Mouse (Mus musculus): Measurements from ENCODE around the gene Mospd3. TPM values are rescaled to one million over a fixed set of nuclear protein-coding genes. Genes with fewer than 3 reads are reported as not detected.

The Mospd3 gene
- polyA plus RNA-seq, 1 experiment from 2014 or later = 39.3 TPM

DNA sequence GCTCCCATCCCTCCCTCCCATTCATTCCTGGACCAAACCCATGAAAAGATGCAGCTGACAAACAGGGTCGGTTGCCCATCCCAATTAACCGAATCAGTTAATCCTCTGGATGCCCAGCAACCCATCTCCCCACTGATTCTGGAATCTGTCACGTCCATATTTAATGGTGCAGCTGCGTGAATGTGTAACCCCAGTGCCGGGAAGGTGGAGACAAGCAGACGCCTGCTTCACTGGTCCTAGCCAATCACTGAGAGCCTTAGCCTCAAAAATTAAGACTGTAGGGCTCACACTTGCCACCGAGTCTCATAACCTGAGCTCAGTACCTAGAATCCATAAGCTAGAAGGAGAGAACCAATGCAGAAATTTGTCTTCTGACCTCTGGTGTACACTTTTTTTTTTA lies 4.9 kb downstream of the Mospd3 start:
- no peaks in the 10 kb centered on the region for H3K9me3 ChIP-seq (replicated peaks; ENCODE audit: low read length)
- whole genome bisulfite sequencing = 80% methylated on average over 7 of the region's 7 CpGs
- TF ChIP-seq CTCF (IDR thresholded peaks at IDR 0.05; ENCODE audit: low read depth) = no peak
- no peak overlapping the region for H3K4me3 ChIP-seq (replicated peaks; ENCODE audit: low read depth, low read length)
- H3K27me3 ChIP-seq (ENCODE audit: insufficient read depth, low read length) = no peaks in the 10 kb centered on the region
- H3K4me2 ChIP-seq (ENCODE audit: low read length) = no peak overlapping the region
- H3K9ac ChIP-seq (ENCODE audit: low read depth, low read length) = no peak overlapping the region
- ATAC-seq (replicated peaks; ENCODE audit: low FRiP score, low read depth) (no peak), DNase-seq (ENCODE audit: low spot score) (no peak)
- peaks cover 6% of the 10 kb centered on the region; the same call in 1 of the 2 replicates for H3K4me1 ChIP-seq (replicated peaks; ENCODE audit: insufficient read depth, low read length)
- H3K27ac ChIP-seq = no peak overlapping the region
- no peaks in the 10 kb centered on the region for H3K36me3 ChIP-seq (ENCODE audit: insufficient read depth, low read length)

- ATAC-seq (replicated peaks; ENCODE audit: low FRiP score, low read depth) = no peak
- 75% methylated on average over 5 of the region's 5 CpGs for WGBS
- H3K4me1 ChIP-seq (replicated peaks; ENCODE audit: insufficient read depth, low read length) = no peaks in the 10 kb centered on the region
- H3K9me3 ChIP-seq (replicated peaks; ENCODE audit: low read length) = no peaks in the 10 kb centered on the region
- no peak overlapping the region for H3K27ac ChIP-seq
- H3K36me3 ChIP-seq (ENCODE audit: insufficient read depth, low read length) = no peaks in the 10 kb centered on the region
- TF ChIP-seq CTCF (IDR thresholded peaks at IDR 0.05; ENCODE audit: low read depth) = no peak
- DNase-seq (ENCODE audit: low spot score) = no peak
- no peak overlapping the region for H3K9ac ChIP-seq (ENCODE audit: low read depth, low read length)
- no peak overlapping the region for H3K4me3 ChIP-seq (replicated peaks; ENCODE audit: low read depth, low read length)
- no peaks in the 10 kb centered on the region for H3K27me3 ChIP-seq (ENCODE audit: insufficient read depth, low read length)
- no peak overlapping the region for H3K4me2 ChIP-seq (ENCODE audit: low read length)
Measured at GRCm38 (mm10) chr5:137590507-137590906, 10.4 kb downstream of the Mospd3 start.

GRCm38 (mm10) chr5:137584976-137585375 lies 15.9 kb downstream of the Mospd3 start:
- no peaks in the 10 kb centered on the region for H3K4me1 ChIP-seq (replicated peaks; ENCODE audit: insufficient read depth, low read length)
- ATAC-seq (replicated peaks; ENCODE audit: low FRiP score, low read depth) (no peak), DNase-seq (ENCODE audit: low spot score) (peak; percentile 85)
- H3K9me3 ChIP-seq (replicated peaks; ENCODE audit: low read length) = no peaks in the 10 kb centered on the region
- H3K4me3 ChIP-seq (replicated peaks; ENCODE audit: low read depth, low read length) = no peak overlapping the region
- H3K27me3 ChIP-seq (ENCODE audit: insufficient read depth, low read length) = peaks cover 8% of the 10 kb centered on the region; the same call in 1 of the 2 replicates
- no peak overlapping the region for H3K27ac ChIP-seq
- H3K4me2 ChIP-seq (ENCODE audit: low read length) = no peak overlapping the region
- TF ChIP-seq CTCF (IDR thresholded peaks at IDR 0.05; ENCODE audit: low read depth) = peak; percentile 68
- 34% methylated on average over 8 of the region's 8 CpGs for WGBS
- H3K36me3 ChIP-seq (ENCODE audit: insufficient read depth, low read length) = no peaks in the 10 kb centered on the region
- H3K9ac ChIP-seq (ENCODE audit: low read depth, low read length) = no peak overlapping the region

GRCm38 (mm10) chr5:137583670-137584169 lies 17.1 kb downstream of the Mospd3 start:
- H3K9me3 ChIP-seq (replicated peaks; ENCODE audit: low read length) = no peaks in the 10 kb centered on the region
- peak; percentile 52 for DNase-seq (ENCODE audit: low spot score)

DNA sequence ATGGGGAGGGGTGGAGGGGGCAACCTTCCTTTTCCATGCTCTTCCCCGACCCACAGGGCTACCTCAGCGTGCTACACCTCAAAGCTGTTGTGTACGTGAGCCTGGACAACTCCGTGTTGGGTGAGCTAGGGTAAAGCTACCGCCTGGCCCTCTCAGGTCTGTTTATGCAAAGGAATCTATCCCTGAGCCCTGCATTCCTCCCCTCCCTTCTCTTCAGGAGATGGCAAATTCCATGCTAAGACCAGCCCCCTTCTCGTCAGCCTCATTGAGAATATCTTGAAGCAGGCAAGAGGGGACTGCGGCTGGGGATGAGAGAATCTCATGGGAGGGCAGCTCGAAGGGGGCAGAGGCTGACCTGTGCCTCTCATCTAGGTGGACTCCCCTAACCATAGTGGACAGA lies 18.2 kb downstream of the Mospd3 start:
- Histone ChIP-seq H3K27me3 (ENCODE audit: insufficient read depth, low read length) (peaks cover 8% of the 10 kb centered on the region; the same call in 1 of the 2 replicates), H3K9me3 (replicated peaks; ENCODE audit: low read length) (no peaks in the 10 kb centered on the region), H3K27ac (no peak overlapping the region), H3K9ac (ENCODE audit: low read depth, low read length) (no peak overlapping the region), H3K4me2 (ENCODE audit: low read length) (no peak overlapping the region), H3K4me1 (replicated peaks; ENCODE audit: insufficient read depth, low read length) (no peaks in the 10 kb centered on the region), H3K4me3 (replicated peaks; ENCODE audit: low read depth, low read length) (no peak overlapping the region), H3K36me3 (ENCODE audit: insufficient read depth, low read length) (no peaks in the 10 kb centered on the region)
- TF ChIP-seq CTCF (IDR thresholded peaks at IDR 0.05; ENCODE audit: low read depth) = no peak
- no peak for ATAC-seq (replicated peaks; ENCODE audit: low FRiP score, low read depth)
- DNase-seq (ENCODE audit: low spot score) = no peak
- WGBS = 31% methylated on average over 8 of the region's 8 CpGs

More at GRCm38 (mm10) chr5:137583670-137584169, 17.1 kb downstream of the Mospd3 start:
- peak; percentile 30; the same call in 1 of the 2 replicates for ATAC-seq (replicated peaks; ENCODE audit: low FRiP score, low read depth)
- H3K9ac ChIP-seq (ENCODE audit: low read depth, low read length) = 0 out of 2 replicates have a peak overlapping the region, but pooled peaks have one; percentile 14
- H3K27ac ChIP-seq = no peak overlapping the region
- H3K27me3 ChIP-seq (ENCODE audit: insufficient read depth, low read length) = peaks cover 8% of the 10 kb centered on the region; the same call in 1 of the 2 replicates
- no peaks in the 10 kb centered on the region for H3K4me1 ChIP-seq (replicated peaks; ENCODE audit: insufficient read depth, low read length)
- peak overlapping the region; percentile 56 for H3K4me2 ChIP-seq (ENCODE audit: low read length)
- peak overlapping the region; percentile 20; the same call in 1 of the 2 replicates for H3K4me3 ChIP-seq (replicated peaks; ENCODE audit: low read depth, low read length)
- no peak for TF ChIP-seq CTCF (IDR thresholded peaks at IDR 0.05; ENCODE audit: low read depth)
- no peaks in the 10 kb centered on the region for H3K36me3 ChIP-seq (ENCODE audit: insufficient read depth, low read length)
- 14% methylated on average over 27 of the region's 27 CpGs for WGBS

- H3K4me2 ChIP-seq (ENCODE audit: low read length) = no peak overlapping the region
- ATAC-seq (replicated peaks; ENCODE audit: low FRiP score, low read depth) (no peak), DNase-seq (ENCODE audit: low spot score) (no peak)
- H3K9me3 ChIP-seq (replicated peaks; ENCODE audit: low read length) = no peaks in the 10 kb centered on the region
- no peak for TF ChIP-seq CTCF (IDR thresholded peaks at IDR 0.05; ENCODE audit: low read depth)
- H3K4me3 ChIP-seq (replicated peaks; ENCODE audit: low read depth, low read length) = no peak overlapping the region
- H3K36me3 ChIP-seq (ENCODE audit: insufficient read depth, low read length) = no peaks in the 10 kb centered on the region
- H3K27ac ChIP-seq = no peak overlapping the region
- no peak overlapping the region for H3K9ac ChIP-seq (ENCODE audit: low read depth, low read length)
- WGBS = 81% methylated on average over 6 of the region's 6 CpGs
- H3K4me1 ChIP-seq (replicated peaks; ENCODE audit: insufficient read depth, low read length) = no peaks in the 10 kb centered on the region
- peaks cover 8% of the 10 kb centered on the region; the same call in 1 of the 2 replicates for H3K27me3 ChIP-seq (ENCODE audit: insufficient read depth, low read length)
Measured at GRCm38 (mm10) chr5:137580246-137580645, 20.6 kb downstream of the Mospd3 start.

Measured in kidney, postnatal 0 days (tissue).